Mouse (Mus musculus) CH12.LX (cell line): ENCODE results near the gene Tspan17.

ENCODE experiments used
- BHLHE40 ChIP-seq: IDR thresholded peaks from 2 replicates; pipeline ENCODE4 v1.6.1; 2011; ENCODE audit warnings: mild to moderate bottlenecking, low read depth, low read length, improper control_type of control experiment
- CTCF ChIP-seq, 2 experiments: IDR thresholded peaks in 1 of 2; conservative IDR thresholded peaks in 1 of 2; 2 replicates each; pipeline ENCODE4 v1.5.1; 2011 to 2012; ENCODE audit warnings: low read depth in 2 of 2, low read length in 2 of 2, improper control_type of control experiment in 1 of 2, inconsistent platforms in 1 of 2, mild to moderate bottlenecking in 1 of 2, moderate library complexity in 1 of 2
- JUND ChIP-seq: conservative IDR thresholded peaks from 2 replicates; pipeline ENCODE4 v1.6.1; 2011; ENCODE audit warnings: low read depth, low read length, improper control_type of control experiment
- KAT2A ChIP-seq: IDR thresholded peaks from 2 replicates; pipeline ENCODE4 v1.6.1; 2012; ENCODE audit warnings: low read length, improper control_type of control experiment, inconsistent platforms; ENCODE audit not compliant: insufficient replicate concordance
- MXI1 ChIP-seq: IDR thresholded peaks from 2 replicates; pipeline ENCODE4 v1.6.1; 2011; ENCODE audit warnings: mild to moderate bottlenecking, low read depth, low read length, improper control_type of control experiment
- NELFE ChIP-seq: IDR thresholded peaks from 2 replicates; pipeline ENCODE4 v1.6.1; 2011; ENCODE audit warnings: low read depth, low read length, improper control_type of control experiment
- POLR2A ChIP-seq: IDR thresholded peaks from 2 replicates; pipeline ENCODE4 v1.6.1; 2011; ENCODE audit warnings: low read depth, mild to moderate bottlenecking, improper control_type of control experiment, low read length
- SIN3A ChIP-seq: IDR thresholded peaks from 2 replicates; pipeline ENCODE4 v1.6.1; 2012; ENCODE audit warnings: low read length, improper control_type of control experiment, inconsistent platforms
- TCF12 ChIP-seq: IDR thresholded peaks from 2 replicates; pipeline ENCODE4 v1.6.1; 2014; ENCODE audit warnings: low read depth, mild to moderate bottlenecking, inconsistent platforms, low read length, improper control_type of control experiment

- TF ChIP-seq JUND (no peak), MXI1 (no peak), NELFE (no peak), KAT2A (no peak), BHLHE40 (no peak), TCF12 (no peak), SIN3A (no peak), CTCF (conservative IDR thresholded peaks at IDR 0.05 in 1 of 2, IDR thresholded peaks at IDR 0.05 in 1 of 2; ENCODE audit: low read depth in 2 of 2, low read length in 2 of 2) (peak; percentile 33 to 36; a peak in 3 of 4 replicates), POLR2A (no peak)
Measured at GRCm38 (mm10) chr13:54803010-54803409, 13.8 kb downstream of the Tspan17 start.
